Mouse (Mus musculus) spleen, adult 2 months (tissue): ENCODE results near the gene Pax3.

Experiments used
- CTCF ChIP-seq: fragments of 200-500 bp; IDR thresholded peaks from 2 replicates; pipeline ENCODE4 v1.5.1; 2011; ENCODE audit warnings: mild to moderate bottlenecking, inconsistent platforms; ENCODE audit not compliant: insufficient read depth, insufficient read length, insufficient replicate concordance; ENCODE audit errors: extremely low read depth
- POLR2A ChIP-seq: fragments of 200-500 bp; IDR thresholded peaks from 2 replicates; pipeline ENCODE4 v1.6.1; 2011; ENCODE audit warnings: low read depth, low read length, inconsistent platforms

- TF ChIP-seq CTCF, result no peak
- TF ChIP-seq POLR2A, result no peak
Observed at GRCm38 (mm10) chr1:78203622-78204211, 6.8 kb upstream of the Pax3 start.
